Mouse (Mus musculus) liver, embryonic 16.5 days (tissue): ENCODE measurements around the gene Bdh1. TPM values are rescaled to one million over a fixed set of nuclear protein-coding genes. Genes with fewer than 3 reads are reported as not detected.
A peak's percentile ranks its signal among the peaks of the same experiment; 100 is the strongest.

Source experiments
- ATAC-seq: fragments of 200-750 bp; cut with Nextera tagmentation; 2 replicates; pipeline ENCODE4 v1.8.0; 2017; ENCODE audit warnings: low read depth, mild to moderate bottlenecking, moderate number of reproducible peaks, moderate library complexity
- H3K27ac ChIP-seq: fragments of 300-500 bp; sonication (generic); 2 replicates; pipeline ENCODE4 v1.5.1; 2014; ENCODE audit warnings: mild to moderate bottlenecking, low read length
- H3K27me3 ChIP-seq: fragments of 300-500 bp; sonication (generic); 2 replicates; pipeline ENCODE4 v1.6.1; 2014; ENCODE audit warnings: low read depth, low read length, mixed read lengths; ENCODE audit not compliant: control insufficient read depth, insufficient read depth
- H3K36me3 ChIP-seq: fragments of 300-500 bp; sonication (generic); 2 replicates; pipeline ENCODE4 v1.6.1; 2014; ENCODE audit warnings: mild to moderate bottlenecking; ENCODE audit not compliant: control insufficient read depth, insufficient read depth
- H3K4me1 ChIP-seq: fragments of 300-500 bp; sonication (generic); 2 replicates; pipeline ENCODE4 v1.6.1; 2014; ENCODE audit warnings: low read depth, low read length, mixed read lengths; ENCODE audit not compliant: control insufficient read depth
- H3K4me2 ChIP-seq: fragments of 300-500 bp; sonication (generic); 2 replicates; pipeline ENCODE4 v1.6.1; 2014; ENCODE audit warnings: low read depth, low read length, mixed read lengths
- H3K4me3 ChIP-seq: fragments of 300-500 bp; sonication (generic); 2 replicates; pipeline ENCODE4 v1.5.1; 2014; ENCODE audit warnings: low read depth, mild to moderate bottlenecking, low read length
- H3K9ac ChIP-seq: fragments of 300-500 bp; sonication (generic); 2 replicates; pipeline ENCODE4 v1.6.1; 2014; ENCODE audit warnings: low read depth, low read length
- H3K9me3 ChIP-seq: fragments of 300-500 bp; sonication (generic); replicated peaks from 2 replicates; pipeline ENCODE4 v1.6.1; 2016; ENCODE audit warnings: low read length; ENCODE audit not compliant: control insufficient read depth
- WGBS: fragments of 180-500 bp; shearing (Covaris S2); extraction: QIAGEN DNeasy Blood & Tissue Kit; methylation state at CpG from one replicate; pipeline ENCODE4 v1.1.7; 2014; ENCODE audit not compliant: insufficient replicate concordance; 5-methylcytosine and 5-hydroxymethylcytosine counted together
- polyA plus RNA-seq: library from polyadenylated mRNA; unstranded; fragments of >200 nt; fragmentation: Nextera tagmentation; extraction: Ambion mirVana; gene quantifications from 2 replicates; pipeline ENCODE4 v1.2.1, GENCODE M21; 2015

Bdh1 gene
- polyA plus RNA-seq, 1 experiment from 2014 or later, result 98.4 TPM

- H3K9ac ChIP-seq, result no peak overlapping the region
Observed at GRCm38 (mm10) chr16:31454013-31454412, 31.9 kb downstream of the Bdh1 start.

GRCm38 (mm10) chr16:31455276-31456045 lies 33.4 kb downstream of the Bdh1 start:
- 62% methylated on average over 21 of the region's 21 CpGs for WGBS
- no peaks in the 10 kb centered on the region; the same call in 1 of the 2 replicates for H3K36me3 ChIP-seq
- no peaks in the 10 kb centered on the region for H3K27me3 ChIP-seq
- H3K4me2 ChIP-seq, result no peak overlapping the region
- peaks cover 7% of the 10 kb centered on the region for H3K4me1 ChIP-seq
- H3K9me3 ChIP-seq, result no peaks in the 10 kb centered on the region
- H3K27ac ChIP-seq, result no peak overlapping the region
- H3K4me3 ChIP-seq, result no peak overlapping the region
- no peak for ATAC-seq
- H3K9ac ChIP-seq, result no peak overlapping the region

More at GRCm38 (mm10) chr16:31454013-31454412, 31.9 kb downstream of the Bdh1 start:
- WGBS, result 68% methylated on average over 4 of the region's 4 CpGs
- Histone ChIP-seq H3K27me3 (no peaks in the 10 kb centered on the region), H3K27ac (no peak overlapping the region), H3K4me2 (no peak overlapping the region), H3K4me3 (no peak overlapping the region), H3K4me1 (peaks cover 2% of the 10 kb centered on the region; the same call in 1 of the 2 replicates), H3K9me3 (no peaks in the 10 kb centered on the region), H3K36me3 (no peaks in the 10 kb centered on the region; the same call in 1 of the 2 replicates)
- no peak for ATAC-seq

- H3K27me3 ChIP-seq, result no peaks in the 10 kb centered on the region
- H3K9ac ChIP-seq, result peak overlapping the region; percentile 30; the same call in 1 of the 2 replicates
- H3K4me3 ChIP-seq, result peak overlapping the region; percentile 41
- peak overlapping the region; percentile 50 for H3K4me2 ChIP-seq
- H3K36me3 ChIP-seq, result no peaks in the 10 kb centered on the region; the same call in 1 of the 2 replicates
- no peak for ATAC-seq
- no peaks in the 10 kb centered on the region for H3K9me3 ChIP-seq
- H3K4me1 ChIP-seq, result peaks cover 7% of the 10 kb centered on the region
- H3K27ac ChIP-seq, result no peak overlapping the region
- WGBS, result 9% methylated on average over 17 of the region's 17 CpGs
Observed at GRCm38 (mm10) chr16:31458229-31458918, 36.3 kb downstream of the Bdh1 start.

- Histone ChIP-seq H3K9me3 (no peaks in the 10 kb centered on the region), H3K27ac (no peak overlapping the region), H3K4me2 (0 out of 2 replicates have a peak overlapping the region, but pooled peaks have one; percentile 22), H3K27me3 (no peaks in the 10 kb centered on the region), H3K9ac (no peak overlapping the region), H3K4me3 (no peak overlapping the region), H3K36me3 (no peaks in the 10 kb centered on the region; the same call in 1 of the 2 replicates), H3K4me1 (peaks cover 6% of the 10 kb centered on the region)
- no peak for ATAC-seq
- 18% methylated on average over 10 of the region's 10 CpGs for WGBS
Observed at GRCm38 (mm10) chr16:31459968-31460461, 37.9 kb downstream of the Bdh1 start.

- Histone ChIP-seq H3K27me3 (no peaks in the 10 kb centered on the region), H3K4me2 (no peak overlapping the region), H3K4me1 (peaks cover 7% of the 10 kb centered on the region), H3K4me3 (no peak overlapping the region), H3K9me3 (no peaks in the 10 kb centered on the region), H3K9ac (no peak overlapping the region), H3K36me3 (no peaks in the 10 kb centered on the region; the same call in 1 of the 2 replicates), H3K27ac (no peak overlapping the region)
- WGBS, result 47% methylated on average over 13 of the region's 13 CpGs
- no peak for ATAC-seq
Observed at GRCm38 (mm10) chr16:31460506-31460905, 38.4 kb downstream of the Bdh1 start.

- Histone ChIP-seq H3K4me3 (no peak overlapping the region), H3K27me3 (no peaks in the 10 kb centered on the region), H3K9me3 (no peaks in the 10 kb centered on the region), H3K27ac (no peak overlapping the region), H3K36me3 (no peaks in the 10 kb centered on the region; the same call in 1 of the 2 replicates), H3K9ac (no peak overlapping the region), H3K4me1 (peaks cover 7% of the 10 kb centered on the region), H3K4me2 (no peak overlapping the region)
- 46% methylated on average over 5 of the region's 5 CpGs for WGBS
- no peak for ATAC-seq
Observed at GRCm38 (mm10) chr16:31461046-31461445, 39.0 kb downstream of the Bdh1 start.

GRCm38 (mm10) chr16:31462113-31462687 lies 40.1 kb downstream of the Bdh1 start:
- Histone ChIP-seq H3K27ac (no peak overlapping the region), H3K36me3 (no peaks in the 10 kb centered on the region), H3K9me3 (no peaks in the 10 kb centered on the region), H3K9ac (no peak overlapping the region), H3K4me2 (no peak overlapping the region), H3K4me3 (no peak overlapping the region), H3K4me1 (peaks cover 7% of the 10 kb centered on the region), H3K27me3 (no peaks in the 10 kb centered on the region)
- WGBS, result 21% methylated on average over 12 of the region's 12 CpGs
- no peak for ATAC-seq

GRCm38 (mm10) chr16:31464953-31465352 lies 42.9 kb downstream of the Bdh1 start:
- H3K27me3 ChIP-seq, result no peaks in the 10 kb centered on the region

More at GRCm38 (mm10) chr16:31464953-31465352, 42.9 kb downstream of the Bdh1 start:
- ATAC-seq, result peak; percentile 60
- Histone ChIP-seq H3K9me3 (no peaks in the 10 kb centered on the region), H3K4me3 (no peak overlapping the region), H3K4me2 (no peak overlapping the region), H3K27ac (no peak overlapping the region), H3K36me3 (no peaks in the 10 kb centered on the region), H3K4me1 (peaks cover 5% of the 10 kb centered on the region), H3K9ac (no peak overlapping the region)
- 44% methylated on average over 5 of the region's 5 CpGs for WGBS
